Mouse (Mus musculus) MEL (cell line): Measurements from ENCODE around the gene Hinfp. TPM values are rescaled to one million over a fixed set of nuclear protein-coding genes. Genes with fewer than 3 reads are reported as not detected.

Experiments
- DNase-seq: peaks from one replicate; pipeline ENCODE4 v3.0.0; 2011; ENCODE audit warnings: low read depth, low spot score
- H3K27ac ChIP-seq: 2 replicates; pipeline ENCODE4 v1.5.1; 2012; ENCODE audit warnings: low read depth, mild to moderate bottlenecking, control low read depth, low read length, moderate library complexity; ENCODE audit not compliant: control insufficient read depth
- H3K27me3 ChIP-seq, 2 experiments: fragments of 150-350 bp in 1 of 2; sonication (generic) in 1 of 2; 2 replicates each; pipeline ENCODE4 v1.6.1; 2012; ENCODE audit warnings: low read length in 2 of 2, mild to moderate bottlenecking in 2 of 2, improper control_type of control experiment in 1 of 2, moderate library complexity in 1 of 2; ENCODE audit not compliant: insufficient read depth in 2 of 2, control insufficient read depth in 1 of 2
- H3K36me3 ChIP-seq, 2 experiments: 2 replicates each; pipeline ENCODE4 v1.6.1; 2012 to 2014; ENCODE audit warnings: low read length in 2 of 2, improper control_type of control experiment in 1 of 2, inconsistent platforms in 1 of 2, mild to moderate bottlenecking in 1 of 2; ENCODE audit not compliant: insufficient read depth in 2 of 2, control insufficient read depth in 1 of 2
- H3K4me1 ChIP-seq, 2 experiments: fragments of 150-350 bp in 1 of 2; sonication (generic) in 1 of 2; 2 replicates each; pipeline ENCODE4 v1.6.1; 2012; ENCODE audit warnings: low read length in 2 of 2, improper control_type of control experiment in 1 of 2, mild to moderate bottlenecking in 1 of 2; ENCODE audit not compliant: insufficient read depth in 2 of 2, control insufficient read depth in 1 of 2
- H3K4me3 ChIP-seq, 2 experiments: fragments of 150-350 bp in 1 of 2; sonication (generic) in 1 of 2; 2 replicates each; pipeline ENCODE4 v1.5.1; 2012; ENCODE audit warnings: low read depth in 2 of 2, low read length in 2 of 2, mild to moderate bottlenecking in 2 of 2, moderate library complexity in 2 of 2, control low read depth in 1 of 2, improper control_type of control experiment in 1 of 2; ENCODE audit not compliant: control insufficient read depth in 1 of 2, insufficient read depth in 1 of 2
- H3K79me2 ChIP-seq: 2 replicates; pipeline ENCODE4 v1.6.1; 2012; ENCODE audit warnings: mild to moderate bottlenecking, low read length, moderate library complexity; ENCODE audit not compliant: control insufficient read depth, poor library complexity, insufficient read depth
- H3K9ac ChIP-seq: 2 replicates; pipeline ENCODE4 v1.6.1; 2012; ENCODE audit warnings: low read depth, mild to moderate bottlenecking, control low read depth, low read length, moderate library complexity; ENCODE audit not compliant: control insufficient read depth, poor library complexity, severe bottlenecking
- H3K9me3 ChIP-seq: fragments of 150-350 bp; sonication (generic); replicated peaks from 2 replicates; pipeline ENCODE4 v1.6.1; 2012; ENCODE audit warnings: mild to moderate bottlenecking, low read length, improper control_type of control experiment, moderate library complexity; ENCODE audit not compliant: insufficient read depth
- ELF1 ChIP-seq: IDR thresholded peaks from 2 replicates; pipeline ENCODE4 v1.6.1; 2014; ENCODE audit warnings: low read depth, mild to moderate bottlenecking, inconsistent platforms, low read length, improper control_type of control experiment, moderate library complexity
- GATA1 ChIP-seq: IDR thresholded peaks from 2 replicates; pipeline ENCODE4 v1.6.1; 2011; ENCODE audit warnings: low read depth, low read length, improper control_type of control experiment
- MAFK ChIP-seq: IDR thresholded peaks from 2 replicates; pipeline ENCODE4 v1.6.1; 2011; ENCODE audit warnings: low read depth, mild to moderate bottlenecking, low read length, improper control_type of control experiment, borderline replicate concordance
- MAX ChIP-seq: IDR thresholded peaks from 2 replicates; pipeline ENCODE4 v1.6.1; 2011; ENCODE audit warnings: low read length, improper control_type of control experiment
- MYC ChIP-seq: IDR thresholded peaks from 2 replicates; pipeline ENCODE4 v1.6.1; 2011; ENCODE audit warnings: low read depth, mild to moderate bottlenecking, low read length, improper control_type of control experiment, moderate library complexity
- POLR2A ChIP-seq, 2 experiments: IDR thresholded peaks; 2 replicates each; pipeline ENCODE4 v1.6.1; 2011 to 2012; ENCODE audit warnings: low read length in 2 of 2, mild to moderate bottlenecking in 2 of 2, control low read depth in 1 of 2, improper control_type of control experiment in 1 of 2, low read depth in 1 of 2, moderate library complexity in 1 of 2; ENCODE audit not compliant: control insufficient read depth in 1 of 2, insufficient read depth in 1 of 2, poor library complexity in 1 of 2
- RAD21 ChIP-seq: IDR thresholded peaks from 2 replicates; pipeline ENCODE4 v1.6.1; 2011; ENCODE audit warnings: mild to moderate bottlenecking, low read depth, low read length, improper control_type of control experiment
- SIN3A ChIP-seq: IDR thresholded peaks from 2 replicates; pipeline ENCODE4 v1.6.1; 2012; ENCODE audit warnings: low read length, improper control_type of control experiment, inconsistent platforms
- TBP ChIP-seq: IDR thresholded peaks from 2 replicates; pipeline ENCODE4 v1.8.0; 2011; ENCODE audit warnings: low read depth, low read length, improper control_type of control experiment
- UBTF ChIP-seq: IDR thresholded peaks from 2 replicates; pipeline ENCODE4 v1.6.1; 2012; ENCODE audit warnings: low read depth, mild to moderate bottlenecking, inconsistent platforms, low read length, improper control_type of control experiment, moderate library complexity, borderline replicate concordance; ENCODE audit not compliant: insufficient read depth
- USF1 ChIP-seq: IDR thresholded peaks from 2 replicates; pipeline ENCODE4 v1.6.1; 2014; ENCODE audit warnings: low read depth, mild to moderate bottlenecking, inconsistent platforms, low read length, improper control_type of control experiment, moderate library complexity
- ZMIZ1 ChIP-seq: IDR thresholded peaks from 2 replicates; pipeline ENCODE4 v1.6.1; 2012; ENCODE audit warnings: low read depth, mild to moderate bottlenecking, inconsistent platforms, low read length, improper control_type of control experiment, moderate library complexity
- polyA plus RNA-seq, 2 experiments: library from polyadenylated mRNA; stranded (reverse) in 1 of 2; unstranded in 1 of 2; fragments of >175 nt in 1 of 2; fragments of >200 nt in 1 of 2; gene quantifications; 2 replicates each; pipeline versions ENCODE4 v1.2.1 to v1.2.4; 2012; ENCODE audit warnings: low replicate concordance in 2 of 2, low read depth in 1 of 2; ENCODE audit not compliant: insufficient read length in 2 of 2, insufficient read depth in 1 of 2, missing spikeins in 1 of 2
- total RNA-seq: library from RNA; depleted of rRNA; stranded (reverse); fragments of 300-350 nt; gene quantifications from 2 replicates; pipeline ENCODE4 v1.2.3, GENCODE M21; 2012

Gene Hinfp
- total and polyA plus RNA-seq, 3 experiments: 16.4 to 31.3 TPM; not detected in 1

- Histone ChIP-seq H3K9me3 (no peaks in the 10 kb centered on the region), H3K9ac (no peak overlapping the region)
- TF ChIP-seq UBTF (no peak), TBP (no peak), MAX (no peak), POLR2A (IDR thresholded peaks at IDR 0.05; ENCODE audit: control insufficient read depth in 1 of 2, insufficient read depth in 1 of 2, low read depth in 1 of 2, low read length in 2 of 2, poor library complexity in 1 of 2) (no peak), RAD21 (no peak)
- TF ChIP-seq, all 39 proteins: peak for 0
- Histone ChIP-seq H3K4me3 (no peak overlapping the region), H3K36me3 (peaks cover 0 to 4% of the 10 kb centered on the region in 2 experiments; a peak in 1 of 4 replicates), H3K27ac (no peak overlapping the region), H3K27me3 (no peaks in the 10 kb centered on the region), H3K79me2 (peaks cover under 1% of the 10 kb centered on the region; the same call in 1 of the 2 replicates), H3K4me1 (peaks cover 3 to 9% of the 10 kb centered on the region in 2 experiments)
- DNase-seq: no peak
These were observed 8.7 kb upstream of the Hinfp start for GRCm38 (mm10) chr9:44314257-44314547.

DNA sequence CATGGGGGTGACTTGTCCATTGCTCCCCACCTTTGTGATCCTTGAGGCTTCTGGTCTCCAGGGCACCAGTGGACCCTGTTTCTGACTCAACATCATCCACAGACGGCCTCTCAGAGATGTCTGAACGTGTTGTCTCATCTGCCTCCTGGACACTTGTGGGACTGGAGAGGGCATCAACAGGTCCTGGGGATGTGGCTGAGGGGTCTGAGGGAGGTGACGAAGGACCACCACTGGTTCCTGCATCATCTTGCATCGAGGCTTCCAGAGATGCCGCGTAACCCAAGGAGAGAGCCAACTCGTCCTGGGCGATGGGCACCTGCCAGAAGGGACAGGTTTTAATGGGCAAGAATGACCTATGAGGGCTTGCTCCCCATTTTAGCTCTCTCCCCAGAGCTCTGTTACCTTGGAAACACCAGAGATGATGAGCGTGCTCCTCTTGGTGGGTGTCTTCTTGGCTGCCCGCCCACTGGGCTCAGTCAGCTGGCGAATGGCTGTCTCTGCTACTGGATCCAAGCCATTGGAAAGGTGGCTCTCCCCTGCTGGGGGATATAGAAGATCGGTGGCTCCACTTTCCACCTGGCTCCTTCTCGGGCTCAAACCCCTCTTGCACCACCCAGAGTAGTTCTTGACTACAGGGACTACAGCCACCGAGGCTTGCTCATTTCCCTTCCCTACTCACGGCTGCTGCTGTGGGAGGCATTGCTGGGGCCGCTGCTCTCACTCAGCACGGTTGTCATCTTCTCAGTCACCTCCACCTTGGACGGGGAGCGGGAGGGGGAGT is 8.2 kb upstream of the Hinfp start:
- Histone ChIP-seq H3K9me3 (no peaks in the 10 kb centered on the region), H3K36me3 (peaks cover 0 to 3% of the 10 kb centered on the region in 2 experiments; a peak in 1 of 4 replicates), H3K27me3 (no peaks in the 10 kb centered on the region), H3K4me3 (no peak overlapping the region), H3K9ac (no peak overlapping the region), H3K4me1 (peaks cover 0 to 5% of the 10 kb centered on the region in 2 experiments; a peak in 3 of 4 replicates), H3K27ac (no peak overlapping the region), H3K79me2 (no peaks in the 10 kb centered on the region)
- no peak for DNase-seq
- no peak for TF ChIP-seq GATA1
- no peak for TF ChIP-seq MAFK
- TF ChIP-seq MYC: no peak
- no peak for TF ChIP-seq ELF1
- TF ChIP-seq SIN3A: no peak
- no peak for TF ChIP-seq USF1
- TF ChIP-seq ZMIZ1: no peak
